Mouse (Mus musculus) lung, postnatal 25 days (tissue): Measurements from ENCODE around the gene Chst7.
A peak's percentile ranks its signal among the peaks of the same experiment; 100 is the strongest.

Experiments used
- DNase-seq: peaks from one replicate; pipeline ENCODE4 v3.0.0; 2022; ENCODE audit warnings: low spot score

Gene Chst7

GRCm38 (mm10) chrX:20059381-20059971 lies at the start of gene Chst7:
Gene Chst7 (plus strand): TSS chrX:20059560.
- DNase-seq, result peak; percentile 84

GRCm38 (mm10) chrX:20012211-20012610 lies 47.1 kb upstream of the Chst7 start:
- DNase-seq, result no peak

- peak; percentile 5 for DNase-seq
Observed at GRCm38 (mm10) chrX:20020942-20021341, 38.4 kb upstream of the Chst7 start.

GRCm38 (mm10) chrX:20060096-20060768 lies 872 bp downstream of the Chst7 start:
- DNase-seq, result no peak

- no peak for DNase-seq
Observed at GRCm38 (mm10) chrX:20060769-20061315, 1.5 kb downstream of the Chst7 start.

- no peak for DNase-seq
Observed at GRCm38 (mm10) chrX:20061764-20062480, 2.6 kb downstream of the Chst7 start.

GRCm38 (mm10) chrX:20066636-20067035 lies 7.3 kb downstream of the Chst7 start:
- no peak for DNase-seq

GRCm38 (mm10) chrX:20070196-20070595 lies 10.8 kb downstream of the Chst7 start:
- DNase-seq, result no peak

GRCm38 (mm10) chrX:20117717-20118116 lies 58.4 kb downstream of the Chst7 start:
- DNase-seq, result no peak

GRCm38 (mm10) chrX:20125481-20125880 lies 66.1 kb downstream of the Chst7 start:
- no peak for DNase-seq

- DNase-seq, result no peak
Observed at GRCm38 (mm10) chrX:20128951-20129350, 69.6 kb downstream of the Chst7 start.

GRCm38 (mm10) chrX:20129466-20129865 lies 70.1 kb downstream of the Chst7 start:
- DNase-seq, result peak; percentile 2
